7 mouse cellular contexts compared by ENCODE assay signal in the genomic region with DNA sequence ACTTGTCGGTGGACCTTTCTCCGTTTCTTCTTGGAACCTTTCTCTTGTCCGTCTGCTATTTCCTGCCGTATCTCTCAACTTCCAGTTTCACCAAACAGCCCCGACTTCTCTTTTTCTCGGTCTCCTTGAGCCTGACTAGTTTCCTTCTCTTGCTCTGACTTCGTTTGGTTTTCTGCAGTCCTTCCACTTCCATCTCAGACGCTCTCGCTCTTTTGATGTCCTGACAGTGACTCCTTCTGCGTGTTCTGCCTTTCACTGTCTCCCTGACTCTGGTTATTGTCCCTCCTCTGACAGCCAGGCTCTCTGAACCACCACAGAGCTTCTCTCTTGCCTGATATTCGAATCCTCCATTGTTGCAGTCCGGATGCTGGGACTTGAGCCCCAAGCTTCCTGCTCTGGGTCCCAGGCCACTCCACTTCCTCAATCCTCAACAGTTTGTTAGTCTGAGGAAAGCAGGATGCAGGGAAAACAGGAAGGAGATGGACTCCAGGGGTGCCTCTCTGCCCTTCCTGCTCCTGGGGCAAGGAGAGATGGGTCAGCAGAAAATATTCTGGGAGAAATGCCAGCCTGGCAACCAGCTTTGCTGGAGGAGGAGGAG. TPM values are rescaled to one million over a fixed set of nuclear protein-coding genes. Genes with fewer than 3 reads are reported as not detected.
DNase-seq lines count a peak whose midpoint lies in the region; ATAC-seq and TF ChIP-seq lines count a peak whose summit lies in the region.

No protein-coding gene starts in this region.

- H3K36me3 ChIP-seq in heart, postnatal 0 days (replicated peaks; ENCODE audit: control insufficient read depth, insufficient read depth, low read length), result no peaks in the 10 kb centered on the region; the same call in 1 of the 2 replicates

- H3K9me3 ChIP-seq in heart, postnatal 0 days (replicated peaks; ENCODE audit: control insufficient read depth, low read length), result no peaks in the 10 kb centered on the region

- peak overlapping the region; percentile 46 for H3K9ac ChIP-seq in heart, postnatal 0 days (replicated peaks; ENCODE audit: low read depth, low read length)

- peak overlapping the region; percentile 62 for H3K4me3 ChIP-seq in heart, postnatal 0 days (ENCODE audit: low read depth, low read length)

- H3K4me1 ChIP-seq in heart, postnatal 0 days (ENCODE audit: control insufficient read depth, insufficient read depth), result peaks cover 35% of the 10 kb centered on the region

- peak overlapping the region; percentile 90 for H3K27ac ChIP-seq in heart, postnatal 0 days (ENCODE audit: low read depth)

- WGBS in heart, postnatal 0 days, result 31% methylated on average over 12 of the region's 12 CpGs

- ATAC-seq in common myeloid progenitor, adult 5-6 weeks (replicated peaks; ENCODE audit: low read depth, poor library complexity, severe bottlenecking), result peak; percentile 38
- ATAC-seq in heart, postnatal 0 days (ENCODE audit: insufficient read depth, low read depth), result no peak
- peak; percentile 45 for ATAC-seq in megakaryocyte progenitor cell, adult 5-6 weeks (replicated peaks; ENCODE audit: poor library complexity)

- no peaks in the 10 kb centered on the region for H3K27me3 ChIP-seq in heart, postnatal 0 days (ENCODE audit: control insufficient read depth, insufficient read depth, low read length)

- no peak for TF ChIP-seq CTCF in heart, postnatal 0 days (IDR thresholded peaks at IDR 0.05; ENCODE audit: low read depth)

- H3K4me2 ChIP-seq in heart, postnatal 0 days (ENCODE audit: low read depth, low read length), result peak overlapping the region; percentile 91

- TF ChIP-seq EP300 in heart, postnatal 0 days (IDR thresholded peaks at IDR 0.05; ENCODE audit: low read depth), result peak; percentile 62; the same call in 1 of the 2 replicates

- DNase-seq in Muller cell, postnatal 12 days (ENCODE audit: inconsistent ontology term), result peak; percentile 48
- DNase-seq in heart, postnatal 0 days (ENCODE audit: low spot score), result peak; percentile 76
- DNase-seq in kidney, postnatal 14 days, result peak; percentile 86
- DNase-seq in layer of hippocampus, postnatal 14 days (ENCODE audit: low spot score in 2 of 2), result no peak
- no peak for DNase-seq in thymus, adult 18-20 months

RNA-seq across cellular contexts. Expression of a gene that starts 1.9 kb away (rescaled TPM):
- total RNA-seq in common myeloid progenitor, adult 5-6 weeks (2017), result 177 and 183 TPM in 2 replicates
- total RNA-seq in heart, postnatal 0 days (2014; rRNA removed; ENCODE audit: low replicate concordance), result 221 and 277 TPM in 2 replicates
- 186 and 201 TPM in 2 replicates for polyA plus RNA-seq in heart, postnatal 0 days (2015; fragmentation: Nextera tagmentation; extraction: Ambion mirVana)
- 188 and 211 TPM in 2 replicates for total RNA-seq in megakaryocyte progenitor cell, adult 5-6 weeks (2015)
- total RNA-seq in megakaryocyte progenitor cell, adult 5-6 weeks (2017), result 327 and 329 TPM in 2 replicates
- total RNA-seq in layer of hippocampus, postnatal 14 days (2021), result 100 to 1,000 TPM in 1 of 2 experiments, 10 to 100 TPM in 1; 93.6 to 121 TPM

RNA-seq across cellular contexts. Expression of a gene that starts 18.9 kb away (rescaled TPM):
- total RNA-seq in common myeloid progenitor, adult 5-6 weeks (2017), result 622 and 650 TPM in 2 replicates
- 52.9 and 91.1 TPM in 2 replicates for total RNA-seq in heart, postnatal 0 days (2014; rRNA removed; ENCODE audit: low replicate concordance)
- polyA plus RNA-seq in heart, postnatal 0 days (2015; fragmentation: Nextera tagmentation; extraction: Ambion mirVana), result 38.2 and 38.9 TPM in 2 replicates
- total RNA-seq in megakaryocyte progenitor cell, adult 5-6 weeks (2015), result 284 and 285 TPM in 2 replicates
- 584 and 646 TPM in 2 replicates for total RNA-seq in megakaryocyte progenitor cell, adult 5-6 weeks (2017)
- total RNA-seq in layer of hippocampus, postnatal 14 days (2021), result 1 to 10 TPM; 8.1 to 9.8 TPM

RNA-seq across cellular contexts. Expression of a gene that starts 46.2 kb away (rescaled TPM):
- 0.68 and 1.0 TPM in 2 replicates for total RNA-seq in common myeloid progenitor, adult 5-6 weeks (2017)
- total RNA-seq in heart, postnatal 0 days (2014; rRNA removed; ENCODE audit: low replicate concordance), result 0.69 TPM in 1 of 2 replicates, not detected in the other
- polyA plus RNA-seq in heart, postnatal 0 days (2015; fragmentation: Nextera tagmentation; extraction: Ambion mirVana), result 0.05 and 0.12 TPM in 2 replicates
- total RNA-seq in megakaryocyte progenitor cell, adult 5-6 weeks (2015), result 2.1 and 2.4 TPM in 2 replicates
- total RNA-seq in megakaryocyte progenitor cell, adult 5-6 weeks (2017), result 1.4 and 1.8 TPM in 2 replicates
- under 1 TPM; 0.09 to 0.21 TPM for total RNA-seq in layer of hippocampus, postnatal 14 days (2021)

Comparison
In these comparisons a context has a peak if more than half of its experiments do, and no peak if none do; other contexts are left out.
1. DNase-seq: peak in Muller cell, postnatal 12 days (single experiment), heart, postnatal 0 days (single experiment) and kidney, postnatal 14 days (single experiment); none in layer of hippocampus, postnatal 14 days (0 of 2) and thymus, adult 18-20 months (0 of 2).